Mouse (Mus musculus): ENCODE data around the gene Foxn2. TPM values are rescaled to one million over a fixed set of nuclear protein-coding genes. Genes with fewer than 3 reads are reported as not detected.
A peak's percentile ranks its signal among the peaks of the same experiment; 100 is the strongest.

The Foxn2 gene
- polyA plus RNA-seq, 1 experiment: 0.50 TPM

- 0 out of 3 replicates have a peak, but pooled peaks have one; percentile 4 for TF ChIP-seq TAL1 (IDR thresholded peaks at IDR 0.05; ENCODE audit: low read length)
- no peak for TF ChIP-seq GATA1 (IDR thresholded peaks at IDR 0.05; ENCODE audit: low read length)
- no peaks in the 10 kb centered on the region for H3K27me3 ChIP-seq (ENCODE audit: control insufficient read depth)
- peaks cover 7% of the 10 kb centered on the region for H3K9me3 ChIP-seq (ENCODE audit: control insufficient read depth, low read length)
- peaks cover 51% of the 10 kb centered on the region for H3K4me1 ChIP-seq (ENCODE audit: control insufficient read depth)
- H3K4me3 ChIP-seq (replicated peaks): no peak overlapping the region
- peaks cover 2% of the 10 kb centered on the region; the same call in 1 of the 2 replicates for H3K36me3 ChIP-seq (ENCODE audit: control insufficient read depth)
These were observed 3.1 kb upstream of the Foxn2 start for GRCm38 (mm10) chr17:88437391-88437790.

GRCm38 (mm10) chr17:88439536-88440050 lies 918 bp upstream of the Foxn2 start:
- Histone ChIP-seq H3K27me3 (ENCODE audit: control insufficient read depth) (no peaks in the 10 kb centered on the region), H3K4me1 (ENCODE audit: control insufficient read depth) (peaks cover 66% of the 10 kb centered on the region), H3K36me3 (ENCODE audit: control insufficient read depth) (peaks cover 2% of the 10 kb centered on the region; the same call in 1 of the 2 replicates), H3K9me3 (ENCODE audit: control insufficient read depth, low read length) (peaks cover 5% of the 10 kb centered on the region), H3K4me3 (replicated peaks) (peak overlapping the region; percentile 98)
- TF ChIP-seq TAL1 (IDR thresholded peaks at IDR 0.05; ENCODE audit: low read length): no peak
- TF ChIP-seq GATA1 (IDR thresholded peaks at IDR 0.05; ENCODE audit: low read length): no peak

- Histone ChIP-seq H3K9me3 (ENCODE audit: control insufficient read depth, low read length) (peaks cover 5% of the 10 kb centered on the region), H3K4me1 (ENCODE audit: control insufficient read depth) (peaks cover 74% of the 10 kb centered on the region), H3K36me3 (ENCODE audit: control insufficient read depth) (peaks cover 2% of the 10 kb centered on the region; the same call in 1 of the 2 replicates), H3K27me3 (ENCODE audit: control insufficient read depth) (no peaks in the 10 kb centered on the region), H3K4me3 (replicated peaks) (peak overlapping the region; percentile 98)
- no peak for TF ChIP-seq GATA1 (IDR thresholded peaks at IDR 0.05; ENCODE audit: low read length)
These were observed 505 bp downstream of the Foxn2 start for GRCm38 (mm10) chr17:88441001-88441431.

DNA sequence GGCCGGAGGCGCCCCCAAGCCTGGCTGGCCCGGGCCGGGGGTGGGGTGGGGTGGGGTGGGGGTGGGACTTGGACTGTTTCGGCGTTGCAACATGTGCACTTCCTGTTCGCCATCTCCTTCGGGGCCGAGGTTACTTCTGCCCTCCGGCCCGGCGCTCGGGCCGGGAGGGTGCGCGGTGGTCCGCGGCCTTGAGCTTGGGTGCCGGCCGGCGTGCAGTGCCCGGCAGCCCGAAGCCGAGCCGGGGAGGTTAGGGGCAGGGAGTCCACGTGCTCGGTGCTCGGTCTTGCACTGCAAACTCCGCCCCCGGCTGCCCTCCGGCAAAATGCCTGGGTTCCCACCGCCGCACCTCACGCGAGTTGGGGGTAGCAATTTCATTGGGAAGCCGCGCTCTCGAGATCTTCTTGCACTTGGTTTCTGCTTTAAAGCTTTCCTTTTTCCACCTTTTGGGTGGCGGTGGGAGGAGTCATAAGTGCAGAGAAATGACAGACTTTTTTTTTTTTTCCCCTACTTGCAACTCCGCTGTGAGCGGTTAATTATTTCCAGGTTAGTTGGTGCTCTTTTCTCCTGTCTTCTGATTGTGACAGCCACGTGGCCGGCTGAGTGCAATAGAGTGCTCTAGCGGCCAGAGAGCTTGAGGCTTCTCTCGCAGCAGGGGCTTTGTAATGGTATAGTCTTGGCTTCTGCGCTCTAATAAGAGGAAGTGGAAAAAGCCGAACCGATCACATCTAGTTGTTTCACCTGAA lies 1.1 kb downstream of the Foxn2 start:
- peaks cover 74% of the 10 kb centered on the region for H3K4me1 ChIP-seq (ENCODE audit: control insufficient read depth)
- TF ChIP-seq GATA1 (IDR thresholded peaks at IDR 0.05; ENCODE audit: low read length): no peak
- TF ChIP-seq TAL1 (IDR thresholded peaks at IDR 0.05; ENCODE audit: low read length): no peak
- H3K4me3 ChIP-seq (replicated peaks): peak overlapping the region; percentile 98
- no peaks in the 10 kb centered on the region for H3K27me3 ChIP-seq (ENCODE audit: control insufficient read depth)
- H3K36me3 ChIP-seq (ENCODE audit: control insufficient read depth): peaks cover 2% of the 10 kb centered on the region; the same call in 1 of the 2 replicates
- peaks cover 5% of the 10 kb centered on the region for H3K9me3 ChIP-seq (ENCODE audit: control insufficient read depth, low read length)

GRCm38 (mm10) chr17:88442661-88443060 lies 2.1 kb downstream of the Foxn2 start:
- Histone ChIP-seq H3K36me3 (ENCODE audit: control insufficient read depth) (no peaks in the 10 kb centered on the region), H3K27me3 (ENCODE audit: control insufficient read depth) (no peaks in the 10 kb centered on the region), H3K9me3 (ENCODE audit: control insufficient read depth, low read length) (no peaks in the 10 kb centered on the region), H3K4me1 (ENCODE audit: control insufficient read depth) (peaks cover 69% of the 10 kb centered on the region), H3K4me3 (replicated peaks) (peak overlapping the region; percentile 98)
- no peak for TF ChIP-seq TAL1 (IDR thresholded peaks at IDR 0.05; ENCODE audit: low read length)
- TF ChIP-seq GATA1 (IDR thresholded peaks at IDR 0.05; ENCODE audit: low read length): no peak

DNA sequence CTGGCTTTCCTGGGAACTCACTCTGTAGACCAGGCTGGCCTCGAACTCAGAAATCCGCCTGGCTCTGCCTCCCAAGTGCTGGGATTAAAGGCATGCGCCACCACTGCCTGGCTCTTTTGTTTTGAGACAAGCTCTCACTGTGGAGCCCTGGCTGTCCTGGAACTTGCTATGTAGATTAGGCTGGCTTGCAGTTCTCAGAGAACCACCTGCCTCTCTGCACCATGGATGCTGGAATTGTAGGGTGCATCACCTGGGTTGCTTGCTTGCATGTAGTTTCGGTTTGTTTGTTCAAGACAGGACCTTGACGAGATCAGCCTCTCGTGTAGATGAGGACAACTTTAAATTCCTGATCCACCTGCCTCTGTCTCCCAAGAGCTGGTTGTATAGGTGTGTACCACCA lies 2.7 kb downstream of the Foxn2 start:
- Histone ChIP-seq H3K9me3 (ENCODE audit: control insufficient read depth, low read length) (no peaks in the 10 kb centered on the region), H3K36me3 (ENCODE audit: control insufficient read depth) (no peaks in the 10 kb centered on the region), H3K4me3 (replicated peaks) (peak overlapping the region; percentile 98), H3K4me1 (ENCODE audit: control insufficient read depth) (peaks cover 67% of the 10 kb centered on the region), H3K27me3 (ENCODE audit: control insufficient read depth) (no peaks in the 10 kb centered on the region)
- no peak for TF ChIP-seq TAL1 (IDR thresholded peaks at IDR 0.05; ENCODE audit: low read length)
- TF ChIP-seq GATA1 (IDR thresholded peaks at IDR 0.05; ENCODE audit: low read length): no peak

- Histone ChIP-seq H3K4me3 (replicated peaks) (no peak overlapping the region), H3K36me3 (ENCODE audit: control insufficient read depth) (peaks cover 8% of the 10 kb centered on the region), H3K9me3 (ENCODE audit: control insufficient read depth, low read length) (no peaks in the 10 kb centered on the region), H3K4me1 (ENCODE audit: control insufficient read depth) (peaks cover 37% of the 10 kb centered on the region), H3K27me3 (ENCODE audit: control insufficient read depth) (no peaks in the 10 kb centered on the region)
- TF ChIP-seq TAL1 (IDR thresholded peaks at IDR 0.05; ENCODE audit: low read length): no peak
- no peak for TF ChIP-seq GATA1 (IDR thresholded peaks at IDR 0.05; ENCODE audit: low read length)
These were observed 17.6 kb downstream of the Foxn2 start for GRCm38 (mm10) chr17:88458079-88458478.

DNA sequence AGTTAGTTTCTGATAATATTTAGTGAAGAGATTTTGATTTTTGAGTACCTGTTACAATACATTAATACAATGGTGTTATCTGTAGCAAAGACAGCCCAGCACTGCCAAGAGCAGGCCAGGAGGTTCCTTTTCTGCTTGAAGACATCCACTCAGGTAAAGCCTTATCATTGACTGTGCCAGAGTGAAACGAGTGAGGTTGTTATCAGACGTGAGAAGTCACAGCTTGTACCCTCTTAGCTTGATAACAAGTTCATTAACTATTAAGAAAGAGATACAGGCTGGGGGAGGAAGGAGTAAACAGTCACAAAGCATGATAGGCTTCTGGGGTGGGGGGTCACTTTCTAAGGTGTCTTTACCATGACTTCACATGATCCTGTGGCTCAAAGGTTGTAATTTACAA lies 19.0 kb downstream of the Foxn2 start:
- Histone ChIP-seq H3K4me1 (ENCODE audit: control insufficient read depth) (peaks cover 49% of the 10 kb centered on the region), H3K4me3 (replicated peaks) (no peak overlapping the region), H3K9me3 (ENCODE audit: control insufficient read depth, low read length) (no peaks in the 10 kb centered on the region), H3K27me3 (ENCODE audit: control insufficient read depth) (no peaks in the 10 kb centered on the region), H3K36me3 (ENCODE audit: control insufficient read depth) (peaks cover 18% of the 10 kb centered on the region)
- peak; percentile 68 for TF ChIP-seq GATA1 (IDR thresholded peaks at IDR 0.05; ENCODE audit: low read length)
- TF ChIP-seq TAL1 (IDR thresholded peaks at IDR 0.05; ENCODE audit: low read length): peak; percentile 65
